In the genomic region with DNA sequence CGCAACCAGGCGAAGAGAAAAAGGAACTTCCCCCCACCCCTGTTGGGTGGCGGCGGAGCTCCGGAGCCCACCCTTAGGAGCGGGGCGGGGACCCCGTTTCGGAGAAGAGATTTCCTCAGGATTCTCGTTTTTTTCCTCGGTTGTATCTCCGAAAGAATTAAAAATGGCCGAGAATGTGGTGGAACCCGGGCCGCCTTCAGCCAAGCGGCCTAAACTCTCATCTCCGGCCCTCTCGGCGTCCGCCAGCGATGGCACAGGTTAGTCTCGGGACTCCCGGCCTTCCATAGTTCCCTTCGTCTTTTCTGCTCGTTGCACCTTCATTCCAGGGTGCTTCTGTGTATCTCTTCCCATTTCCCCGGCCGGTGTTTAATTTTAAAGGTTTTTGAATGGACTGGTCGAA, we compare ENCODE assay signal across 8 mouse cellular contexts. TPM values are rescaled to one million over a fixed set of nuclear protein-coding genes. Genes with fewer than 3 reads are reported as not detected.
DNase-seq lines count a peak whose midpoint lies in the region; ATAC-seq and TF ChIP-seq lines count a peak whose summit lies in the region.

No protein-coding gene starts in this region.

- peaks cover 11% of the 10 kb centered on the region for H3K4me1 ChIP-seq in heart, embryonic 12.5 days (replicated peaks)
- peaks cover 25% of the 10 kb centered on the region for H3K4me1 ChIP-seq in G1E (ENCODE audit: insufficient read depth, low read depth, low read length)
- H3K4me1 ChIP-seq in forebrain, embryonic 15.5 days, result peaks cover 39% of the 10 kb centered on the region
- H3K4me1 ChIP-seq in liver, embryonic 16.5 days (ENCODE audit: control insufficient read depth, low read depth, low read length), result peaks cover 17% of the 10 kb centered on the region

- no peak for TF ChIP-seq CTCF in G1E (IDR thresholded peaks at IDR 0.05; ENCODE audit: low read depth, low read length)

- H3K9ac ChIP-seq in heart, embryonic 12.5 days, result peak overlapping the region; percentile 100
- H3K9ac ChIP-seq in forebrain, embryonic 15.5 days (replicated peaks), result peak overlapping the region; percentile 98
- peak overlapping the region; percentile 100 for H3K9ac ChIP-seq in liver, embryonic 16.5 days (ENCODE audit: low read depth, low read length)

- peak overlapping the region; percentile 80 for H3K4me2 ChIP-seq in heart, embryonic 12.5 days
- peak overlapping the region; percentile 69 for H3K4me2 ChIP-seq in forebrain, embryonic 15.5 days (replicated peaks)
- peak overlapping the region; percentile 68 for H3K4me2 ChIP-seq in liver, embryonic 16.5 days (ENCODE audit: low read depth, low read length)

- no peak for DNase-seq in heart, postnatal 10 days
- no peak for DNase-seq in G1E (ENCODE audit: low spot score)
- no peak for DNase-seq in urinary bladder, adult 18-20 months (ENCODE audit: low spot score in 2 of 2)
- no peak for DNase-seq in layer of hippocampus, postnatal 14 days (ENCODE audit: low spot score in 2 of 2)
- no peak for DNase-seq in layer of hippocampus, adult 9-11 months

- 0% methylated on average over 28 of the region's 28 CpGs for WGBS in heart, embryonic 12.5 days
- under 1% methylated on average over 28 of the region's 28 CpGs for WGBS in forebrain, embryonic 15.5 days
- WGBS in liver, embryonic 16.5 days (ENCODE audit: insufficient replicate concordance), result under 1% methylated on average over 28 of the region's 28 CpGs

- H3K9me3 ChIP-seq in heart, embryonic 12.5 days (replicated peaks), result no peaks in the 10 kb centered on the region
- H3K9me3 ChIP-seq in G1E (replicated peaks), result no peaks in the 10 kb centered on the region
- H3K9me3 ChIP-seq in forebrain, embryonic 15.5 days, result no peaks in the 10 kb centered on the region
- no peaks in the 10 kb centered on the region for H3K9me3 ChIP-seq in liver, embryonic 16.5 days (replicated peaks; ENCODE audit: control insufficient read depth, low read length)

- peak overlapping the region; percentile 99 for H3K4me3 ChIP-seq in heart, embryonic 12.5 days
- peak overlapping the region; percentile 86 for H3K4me3 ChIP-seq in G1E (ENCODE audit: low read depth, low read length)
- peak overlapping the region; percentile 80 for H3K4me3 ChIP-seq in forebrain, embryonic 15.5 days
- H3K4me3 ChIP-seq in liver, embryonic 16.5 days (ENCODE audit: low read depth, low read length), result peak overlapping the region; percentile 93

- H3K27ac ChIP-seq in heart, embryonic 12.5 days (ENCODE audit: poor library complexity, severe bottlenecking), result peak overlapping the region; percentile 100
- peak overlapping the region; percentile 100 for H3K27ac ChIP-seq in forebrain, embryonic 15.5 days (replicated peaks)
- H3K27ac ChIP-seq in liver, embryonic 16.5 days (ENCODE audit: low read length), result peak overlapping the region; percentile 98

- peaks cover 3% of the 10 kb centered on the region; the same call in 1 of the 2 replicates for H3K36me3 ChIP-seq in heart, embryonic 12.5 days
- H3K36me3 ChIP-seq in G1E (replicated peaks), result peaks cover 21% of the 10 kb centered on the region
- 0 out of 2 replicates have a peak, but pooled peaks cover 4% of the 10 kb centered on the region for H3K36me3 ChIP-seq in forebrain, embryonic 15.5 days
- H3K36me3 ChIP-seq in liver, embryonic 16.5 days (ENCODE audit: control insufficient read depth, insufficient read depth), result no peaks in the 10 kb centered on the region

- no peaks in the 10 kb centered on the region for H3K27me3 ChIP-seq in heart, embryonic 12.5 days (replicated peaks)
- H3K27me3 ChIP-seq in G1E (ENCODE audit: insufficient read depth, low read length), result no peaks in the 10 kb centered on the region
- no peaks in the 10 kb centered on the region for H3K27me3 ChIP-seq in forebrain, embryonic 15.5 days
- no peaks in the 10 kb centered on the region for H3K27me3 ChIP-seq in liver, embryonic 16.5 days (ENCODE audit: control insufficient read depth, insufficient read depth, low read depth, low read length)

- ATAC-seq in heart, embryonic 12.5 days (ENCODE audit: insufficient number of reproducible peaks, low FRiP score), result no peak
- no peak for ATAC-seq in G1E (ENCODE audit: extremely low read depth, insufficient number of reproducible peaks, low FRiP score, poor library complexity, severe bottlenecking)
- no peak for ATAC-seq in forebrain, embryonic 15.5 days (replicated peaks)
- no peak for ATAC-seq in liver, embryonic 16.5 days (ENCODE audit: low read depth)

- intact Hi-C loops in heart, postnatal 10 days (cut with DNase I), result no loop called here

RNA-seq across cellular contexts. Expression of gene Ep300, which starts 1.3 kb away (rescaled TPM):
- 16.1 and 17.3 TPM in 2 replicates for polyA plus RNA-seq in heart, embryonic 12.5 days (2016; fragmentation: Nextera tagmentation; extraction: Ambion mirVana)
- total RNA-seq in heart, postnatal 10 days (2021), result 10 to 100 TPM; 50.1 to 55.0 TPM
- total RNA-seq in G1E (2014; fragmentation: Nextera tagmentation) (224 and 232 TPM in 2 replicates), G1E (2017) (34.3 and 37.1 TPM in 2 replicates)
- polyA plus RNA-seq in G1E (2012), result 22.5 and 26.4 TPM in 2 replicates
- 18.4 and 21.9 TPM in 2 replicates for polyA plus RNA-seq in forebrain, embryonic 15.5 days (2015; fragmentation: Nextera tagmentation; extraction: Ambion mirVana)
- polyA plus RNA-seq in liver, embryonic 16.5 days (2015; fragmentation: Nextera tagmentation; extraction: Ambion mirVana), result 5.8 and 7.3 TPM in 2 replicates
- 10 to 100 TPM; 58.7 to 62.8 TPM for total RNA-seq in layer of hippocampus, postnatal 14 days (2021)
